ENCODE assay signal across 16 mouse cellular contexts in the genomic region with DNA sequence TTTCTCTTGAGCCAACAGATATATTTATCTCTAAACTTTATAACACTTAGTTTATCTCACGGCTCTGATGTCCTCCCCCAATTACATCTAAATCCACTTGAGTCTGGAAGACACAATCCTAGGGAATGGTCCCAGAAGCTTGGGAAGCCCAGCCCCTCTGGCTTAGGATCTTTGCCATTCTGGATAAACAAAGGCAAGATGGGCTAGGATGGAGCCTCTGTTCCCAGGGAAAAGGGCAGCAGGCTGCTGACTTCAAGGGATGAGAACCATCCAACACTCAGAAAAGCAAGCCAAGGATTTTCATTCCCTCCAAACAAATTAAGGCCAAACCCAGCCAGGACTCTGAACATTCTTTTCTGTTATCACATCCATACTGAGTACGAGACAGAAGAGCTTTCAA. TPM values are rescaled to one million over a fixed set of nuclear protein-coding genes. Genes with fewer than 3 reads are reported as not detected.
"Had no signal": no experiment of that assay in that cellular context is flagged by ENCODE, and none has a peak within 500 bp of the region (broad histone marks: within the 10 kb centered on the region; RNA-seq: fewer than 3 reads in every experiment).

No protein-coding gene starts in this region.

- H3K36me3 ChIP-seq: liver, embryonic 13.5 days; liver, embryonic 15.5 days; lung, embryonic 15.5 days; midbrain, embryonic 13.5 days; midbrain, embryonic 15.5 days; neural tube, embryonic 12.5 days had no signal

- ATAC-seq: liver, postnatal 0 days; midbrain, embryonic 13.5 days; midbrain, embryonic 15.5 days had no signal

- H3K4me2 ChIP-seq: liver, embryonic 11.5 days; liver, embryonic 13.5 days; liver, embryonic 15.5 days; lung, embryonic 15.5 days; midbrain, embryonic 11.5 days; midbrain, embryonic 13.5 days; midbrain, embryonic 15.5 days; neural tube, embryonic 12.5 days had no signal

- H3K9ac ChIP-seq: liver, embryonic 13.5 days; liver, embryonic 15.5 days; liver, postnatal 0 days; lung, embryonic 15.5 days; midbrain, embryonic 13.5 days; midbrain, embryonic 15.5 days; neural tube, embryonic 12.5 days had no signal

- H3K4me3 ChIP-seq: liver, embryonic 13.5 days; liver, embryonic 15.5 days; lung, embryonic 15.5 days; megakaryocyte, embryonic 14.5 days; midbrain, embryonic 13.5 days; midbrain, embryonic 15.5 days; neural tube, embryonic 12.5 days had no signal

- H3K27me3 ChIP-seq: liver, embryonic 13.5 days; liver, embryonic 15.5 days; lung, embryonic 15.5 days; megakaryocyte, embryonic 14.5 days; midbrain, embryonic 13.5 days; midbrain, embryonic 15.5 days; neural tube, embryonic 12.5 days had no signal

- H3K4me1 ChIP-seq: liver, embryonic 13.5 days; liver, embryonic 15.5 days; lung, embryonic 15.5 days; megakaryocyte, embryonic 14.5 days; midbrain, embryonic 13.5 days; midbrain, embryonic 15.5 days; neural tube, embryonic 12.5 days had no signal

- H3K27ac ChIP-seq: liver, embryonic 13.5 days; liver, embryonic 15.5 days; lung, embryonic 15.5 days; macrophage; midbrain, embryonic 13.5 days; midbrain, embryonic 15.5 days; neural tube, embryonic 12.5 days had no signal

- DNase-seq: liver; liver, embryonic 13.5 days; liver, postnatal 0 days; right cerebral cortex, postnatal 14 days; thymus, adult 2 months; thymus, postnatal 25 days; thymus, postnatal 4 days had no signal

- H3K9me3 ChIP-seq: liver, embryonic 13.5 days; liver, embryonic 15.5 days; lung, embryonic 15.5 days; midbrain, embryonic 13.5 days; midbrain, embryonic 15.5 days; neural tube, embryonic 12.5 days had no signal

RNA-seq across cellular contexts. Expression of a gene that starts 51.1 kb away (rescaled TPM):
- polyA plus RNA-seq: liver, embryonic 11.5 days; liver, embryonic 15.5 days; liver, postnatal 0 days; macrophage had no signal
